Mouse (Mus musculus) macrophage (primary cell): Measurements from ENCODE around the gene Fsd1l. TPM values are rescaled to one million over a fixed set of nuclear protein-coding genes. Genes with fewer than 3 reads are reported as not detected.
A peak's percentile ranks its signal among the peaks of the same experiment; 100 is the strongest.

Source experiments
- H3K27ac ChIP-seq: fragments of 350-480 bp; formaldehyde crosslinking; 2 replicates; pipeline ENCODE4 v1.9.0; 2021
- H3K36me3 ChIP-seq: fragments of 350-480 bp; formaldehyde crosslinking; 2 replicates; pipeline ENCODE4 v1.9.0; 2021; ENCODE audit errors: inconsistent target
- H3K4me3 ChIP-seq: fragments of 350-480 bp; formaldehyde crosslinking; 2 replicates; pipeline ENCODE4 v1.9.0; 2021; ENCODE audit errors: inconsistent target
- H3K79me2 ChIP-seq: fragments of 350-480 bp; formaldehyde crosslinking; 2 replicates; pipeline ENCODE4 v1.9.0; 2021; ENCODE audit errors: inconsistent target
- WGBS: methylation state at CpG from one replicate; pipeline ENCODE4 v1.1.7; 2026; ENCODE audit warnings: inconsistent platforms; ENCODE audit not compliant: missing documents; 5-methylcytosine and 5-hydroxymethylcytosine counted together
- polyA plus RNA-seq: library from polyadenylated mRNA; stranded (reverse); fragments of 250-400 nt; gene quantifications from 3 replicates; pipeline ENCODE4 v1.2.4, GENCODE M21; 2018; ENCODE audit warnings: inconsistent platforms
- total RNA-seq, 78 experiments: library from RNA; depleted of rRNA; stranded (reverse); fragments of 250-400 nt; gene quantifications; 1 replicate in 9 of 78; 2 replicates in 24 of 78; 3 replicates in 43 of 78; 4 replicates in 2 of 78; pipeline ENCODE4 v1.2.4; 2018; ENCODE audit warnings: inconsistent platforms in 56 of 78

Gene Fsd1l
- total RNA-seq (2018; cell fraction: chromatin; rRNA removed) = 10 to 100 TPM in 7 of 26 experiments, 1 to 10 TPM in 19; 1.9 to 41.9 (median 6.5) TPM
- total RNA-seq (2018; cell fraction: cytosol; rRNA removed) = 1 to 10 TPM in 6 of 26 experiments, under 1 TPM in 20; 0.22 to 1.9 (median 0.83) TPM
- 10 to 100 TPM in 4 of 26 experiments, 1 to 10 TPM in 22; 1.1 to 41.8 (median 3.8) TPM for total RNA-seq (2018; cell fraction: nucleus; rRNA removed)
- polyA plus RNA-seq = 0.38 to 1.6 TPM (median 0.65 TPM) in 3 replicates

DNA sequence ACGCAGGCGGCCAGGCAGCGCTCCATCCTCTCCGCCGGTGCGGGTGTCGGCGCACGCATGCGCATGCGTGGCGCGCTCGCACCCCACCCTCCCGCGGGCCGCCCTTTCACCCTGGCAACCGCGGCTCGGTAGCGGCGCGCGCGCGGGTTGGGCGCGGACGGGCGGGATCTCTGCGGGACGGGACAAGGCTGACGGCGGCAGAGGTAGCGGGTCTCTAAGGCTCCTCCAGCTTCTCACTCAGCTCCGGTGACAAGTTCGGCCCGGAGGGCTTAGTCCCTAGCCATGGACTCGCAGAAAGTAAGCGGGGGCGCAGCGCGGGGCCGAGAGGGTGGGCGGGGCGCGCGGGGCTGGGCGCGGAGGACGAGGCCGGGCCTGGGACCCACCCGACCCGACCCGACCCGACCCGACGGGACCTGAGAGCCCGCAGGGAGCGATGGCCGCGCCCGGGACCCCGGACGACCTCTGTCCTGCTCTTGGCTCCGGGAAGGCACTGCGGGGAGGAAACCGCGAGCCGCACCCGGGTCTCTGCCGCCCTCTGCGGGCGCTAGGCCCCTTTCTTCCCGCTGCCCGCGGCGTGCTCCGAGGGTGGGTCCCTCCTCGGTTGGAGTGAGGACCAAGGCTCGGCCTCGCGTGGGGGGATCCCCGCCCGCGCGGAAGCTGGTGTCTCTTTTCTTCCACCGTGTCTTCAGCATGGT, at the start of gene Fsd1l:
TSS of gene Fsd1l (plus strand) at position 156 of the 695 bp plus-strand sequence.
- H3K4me3 ChIP-seq = peak within 1 kb of the TSS; percentile 40
- H3K79me2 ChIP-seq = no peaks in the 10 kb centered on the region
- no peaks in the 10 kb centered on the region for H3K36me3 ChIP-seq
- H3K27ac ChIP-seq = no peak within 1 kb of the TSS
- WGBS = 1% methylated on average over 76 of the region's 88 CpGs

DNA sequence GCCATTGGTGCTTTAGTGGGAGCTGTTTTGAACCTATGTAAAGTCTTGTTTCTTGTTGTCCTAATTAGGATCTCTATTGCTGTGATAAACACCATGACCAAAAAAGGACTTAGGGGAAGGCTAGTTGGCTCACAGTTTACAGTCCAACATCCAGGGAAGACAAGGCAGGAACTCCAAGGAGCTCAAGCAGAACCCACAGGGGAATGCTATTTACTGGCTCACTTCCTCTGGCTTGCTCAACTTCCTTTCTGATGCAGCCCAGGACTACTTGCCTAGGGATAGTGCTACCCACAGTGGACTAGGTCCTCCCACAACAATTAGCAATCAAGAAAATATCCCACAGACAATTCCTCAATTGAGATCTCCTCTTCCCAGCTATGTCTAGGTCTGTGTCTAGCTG, 43.6 kb upstream of the Fsd1l start:
- H3K27ac ChIP-seq = no peak overlapping the region
- no peaks in the 10 kb centered on the region for H3K79me2 ChIP-seq
- H3K36me3 ChIP-seq = no peaks in the 10 kb centered on the region
- H3K4me3 ChIP-seq = no peak overlapping the region

DNA sequence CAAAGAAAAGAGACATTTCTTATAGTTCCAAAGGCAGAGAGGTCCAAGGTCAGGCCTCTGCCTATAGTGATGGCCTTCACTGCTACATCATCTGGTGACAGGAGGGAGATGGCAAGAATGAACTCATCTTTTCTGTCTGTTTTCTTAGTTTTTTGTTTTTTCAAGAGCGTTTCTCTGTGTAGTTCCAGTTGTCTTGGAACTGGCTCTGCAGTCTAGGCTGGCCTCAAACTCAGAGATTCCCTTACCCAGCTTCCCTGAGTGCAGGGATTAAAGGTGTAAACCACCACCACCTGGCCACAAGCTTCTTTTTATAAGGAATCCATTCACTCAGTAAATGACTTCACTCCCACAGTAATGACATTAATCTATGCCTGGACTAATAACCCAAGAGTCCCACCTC, 42.3 kb upstream of the Fsd1l start:
- Histone ChIP-seq H3K27ac (no peak overlapping the region), H3K79me2 (no peaks in the 10 kb centered on the region), H3K36me3 (no peaks in the 10 kb centered on the region), H3K4me3 (no peak overlapping the region)
- 100% methylated on average over 1 of the region's 1 CpGs for WGBS

DNA sequence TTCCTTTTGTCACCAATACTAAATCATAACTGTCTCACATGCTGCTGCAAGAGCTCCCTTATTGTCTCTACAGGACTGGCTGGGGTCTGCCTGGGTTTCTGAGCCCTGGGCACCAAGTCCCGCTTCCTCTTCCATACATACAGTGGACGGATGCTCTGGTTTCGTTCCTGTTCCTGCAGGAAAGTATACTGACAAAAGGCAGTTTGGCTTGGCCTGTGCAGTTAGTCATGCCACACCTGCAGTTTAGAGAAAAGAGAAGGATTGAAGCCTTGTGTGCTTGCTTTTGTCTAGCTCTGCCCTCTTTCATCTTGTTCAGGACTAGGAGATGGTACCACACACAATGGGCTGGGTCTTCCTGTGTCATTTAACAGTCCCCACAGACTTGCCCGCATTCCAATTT, 41.8 kb upstream of the Fsd1l start:
- Histone ChIP-seq H3K79me2 (no peaks in the 10 kb centered on the region), H3K4me3 (no peak overlapping the region), H3K27ac (no peak overlapping the region), H3K36me3 (no peaks in the 10 kb centered on the region)
- WGBS = 87% methylated on average over 4 of the region's 4 CpGs

DNA sequence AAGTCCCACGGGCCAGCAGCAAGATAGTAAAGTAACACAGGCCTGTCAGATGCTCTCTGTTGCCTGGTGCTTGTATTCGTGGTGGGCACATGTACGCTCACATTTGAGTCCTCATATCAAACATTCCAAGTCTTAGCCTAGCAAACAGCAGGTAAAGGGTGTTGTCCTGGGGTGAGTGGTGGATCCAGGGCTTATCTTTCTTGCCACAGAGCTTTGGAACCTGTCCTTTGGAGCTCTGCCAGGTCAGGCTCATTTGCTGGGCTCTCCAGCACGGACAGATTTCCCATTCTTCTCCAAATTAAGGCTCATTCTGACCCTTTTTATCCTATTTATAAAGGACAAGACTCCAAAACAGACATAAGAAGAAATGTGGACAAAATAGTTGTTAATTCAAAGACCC, 41.1 kb upstream of the Fsd1l start:
- 94% methylated on average over 4 of the region's 4 CpGs for WGBS
- no peaks in the 10 kb centered on the region for H3K79me2 ChIP-seq
- no peak overlapping the region for H3K4me3 ChIP-seq
- no peak overlapping the region for H3K27ac ChIP-seq
- no peaks in the 10 kb centered on the region for H3K36me3 ChIP-seq

DNA sequence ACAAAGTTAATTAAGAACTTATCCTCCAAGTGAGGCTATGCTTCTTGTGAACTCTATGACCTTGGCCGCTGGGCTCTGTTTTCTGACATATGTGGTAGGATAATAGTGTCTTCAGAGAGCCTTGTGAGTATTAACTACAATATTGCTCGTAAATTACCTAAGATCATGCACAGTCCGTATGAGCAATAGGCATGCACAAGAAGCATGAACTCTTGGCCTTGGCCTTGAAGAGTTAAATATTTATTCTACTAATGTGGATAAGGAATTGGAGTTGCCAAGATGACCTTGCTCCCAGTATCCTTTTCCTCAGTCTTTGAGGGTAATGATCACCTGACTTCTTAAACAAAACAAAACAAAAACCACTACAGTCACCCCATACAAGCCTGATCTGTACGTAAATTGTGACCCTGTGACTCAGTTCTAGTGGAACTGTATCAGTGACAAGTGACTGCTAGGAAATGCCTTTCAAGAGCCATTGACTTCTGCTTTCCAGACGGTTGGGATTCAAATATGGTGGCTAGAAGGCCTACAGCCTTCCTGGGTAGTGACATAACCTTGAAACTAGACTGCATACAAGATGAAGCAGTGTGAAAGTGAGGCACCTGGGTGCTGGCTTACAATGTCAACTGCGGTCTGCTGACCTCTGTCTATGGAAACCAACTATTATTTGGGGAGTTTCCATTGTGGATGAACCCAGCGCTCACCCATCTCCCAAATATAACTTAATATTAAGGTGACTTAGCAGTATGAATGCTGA, 40.4 kb upstream of the Fsd1l start:
- no peaks in the 10 kb centered on the region for H3K79me2 ChIP-seq
- no peak overlapping the region for H3K27ac ChIP-seq
- 87% methylated on average over 7 of the region's 7 CpGs for WGBS
- no peak overlapping the region for H3K4me3 ChIP-seq
- no peaks in the 10 kb centered on the region for H3K36me3 ChIP-seq

DNA sequence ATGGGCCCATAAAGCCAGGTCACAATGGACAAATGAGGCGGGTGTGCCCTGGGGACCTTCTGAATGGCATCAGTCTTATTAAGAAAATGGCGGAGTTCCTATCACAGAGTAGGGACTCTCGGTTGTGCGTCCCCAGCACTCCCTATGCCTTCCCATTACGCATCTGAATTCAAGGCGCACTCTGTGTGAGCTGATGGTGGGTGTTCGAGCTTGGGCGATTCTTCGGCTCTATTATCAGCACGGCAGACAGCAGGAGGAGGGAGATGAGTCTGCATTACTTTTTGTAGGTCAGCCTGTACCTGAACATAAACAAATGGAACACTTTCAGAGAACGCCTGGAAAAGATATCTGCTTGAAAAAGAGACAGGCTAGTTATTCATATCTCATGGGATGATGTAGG, 39.7 kb upstream of the Fsd1l start:
- WGBS = 93% methylated on average over 7 of the region's 11 CpGs
- Histone ChIP-seq H3K36me3 (no peaks in the 10 kb centered on the region), H3K27ac (no peak overlapping the region), H3K79me2 (no peaks in the 10 kb centered on the region), H3K4me3 (no peak overlapping the region)

DNA sequence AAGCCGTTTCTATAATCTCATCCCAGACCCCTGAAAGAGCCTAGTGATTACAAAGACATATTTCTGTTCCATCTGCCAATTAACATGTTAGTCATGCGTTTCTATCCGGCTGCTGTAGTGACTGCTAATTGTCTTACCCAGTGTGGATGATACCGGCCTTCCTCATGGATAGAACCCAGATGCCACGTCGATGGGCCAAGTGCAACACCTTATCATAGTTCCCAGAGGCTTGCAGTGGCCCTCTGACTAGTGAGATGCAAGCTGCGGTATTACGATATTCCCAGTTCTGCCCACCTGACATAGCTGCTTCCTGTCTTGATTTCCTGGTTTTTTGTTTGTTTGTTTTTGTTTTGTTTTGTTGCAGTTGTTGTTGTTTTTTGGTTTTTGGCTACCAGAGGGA, 39.3 kb upstream of the Fsd1l start:
- WGBS = 91% methylated on average over 8 of the region's 8 CpGs
- no peaks in the 10 kb centered on the region for H3K36me3 ChIP-seq
- no peaks in the 10 kb centered on the region for H3K79me2 ChIP-seq
- no peak overlapping the region for H3K27ac ChIP-seq
- no peak overlapping the region for H3K4me3 ChIP-seq

DNA sequence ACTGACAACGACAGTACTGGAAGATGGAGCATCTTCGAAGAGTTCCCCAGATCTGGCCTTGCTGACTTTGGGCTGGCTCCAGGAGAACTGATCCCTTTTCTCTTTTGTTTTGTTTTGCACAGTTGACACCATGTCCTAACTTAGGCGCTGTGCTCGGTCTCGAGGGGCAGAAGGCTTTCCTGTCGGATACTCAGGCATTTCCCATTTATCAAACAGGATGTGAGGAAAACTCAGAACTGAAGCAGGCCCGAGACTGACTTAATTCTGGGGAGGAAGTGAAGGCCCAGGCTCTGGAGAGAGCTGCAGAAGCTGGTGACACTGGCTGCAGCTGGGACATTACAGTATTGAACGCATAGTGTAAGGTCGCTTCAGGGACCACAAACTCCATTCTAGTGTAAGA, 38.9 kb upstream of the Fsd1l start:
- Histone ChIP-seq H3K4me3 (no peak overlapping the region), H3K27ac (no peak overlapping the region)
- 63% methylated on average over 9 of the region's 9 CpGs for WGBS

DNA sequence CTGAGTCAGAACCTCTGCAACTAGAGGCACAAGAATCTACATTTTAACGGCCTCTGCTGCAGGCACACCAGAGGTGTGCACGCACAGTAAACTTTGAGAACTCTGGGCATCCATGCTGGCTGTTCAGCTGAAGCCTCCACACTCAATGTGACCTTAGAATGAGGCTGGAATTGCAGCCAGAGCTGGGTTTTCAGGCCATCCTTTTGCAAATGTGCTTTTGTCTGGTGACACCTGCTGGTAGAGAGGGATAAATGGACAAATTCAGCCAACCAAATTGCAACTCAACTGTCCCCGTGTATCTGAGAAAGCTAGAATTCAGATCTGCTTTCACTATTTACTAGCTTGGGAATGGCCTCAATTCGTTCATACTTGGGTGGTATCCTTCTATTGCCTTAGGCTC, 37.1 kb upstream of the Fsd1l start:
- Histone ChIP-seq H3K27ac (no peak overlapping the region), H3K4me3 (no peak overlapping the region)
- WGBS = 21% methylated on average over 4 of the region's 4 CpGs

More for the DNA sequence above, 38.9 kb upstream of the Fsd1l start:
- Histone ChIP-seq H3K79me2 (no peaks in the 10 kb centered on the region), H3K36me3 (no peaks in the 10 kb centered on the region)

DNA sequence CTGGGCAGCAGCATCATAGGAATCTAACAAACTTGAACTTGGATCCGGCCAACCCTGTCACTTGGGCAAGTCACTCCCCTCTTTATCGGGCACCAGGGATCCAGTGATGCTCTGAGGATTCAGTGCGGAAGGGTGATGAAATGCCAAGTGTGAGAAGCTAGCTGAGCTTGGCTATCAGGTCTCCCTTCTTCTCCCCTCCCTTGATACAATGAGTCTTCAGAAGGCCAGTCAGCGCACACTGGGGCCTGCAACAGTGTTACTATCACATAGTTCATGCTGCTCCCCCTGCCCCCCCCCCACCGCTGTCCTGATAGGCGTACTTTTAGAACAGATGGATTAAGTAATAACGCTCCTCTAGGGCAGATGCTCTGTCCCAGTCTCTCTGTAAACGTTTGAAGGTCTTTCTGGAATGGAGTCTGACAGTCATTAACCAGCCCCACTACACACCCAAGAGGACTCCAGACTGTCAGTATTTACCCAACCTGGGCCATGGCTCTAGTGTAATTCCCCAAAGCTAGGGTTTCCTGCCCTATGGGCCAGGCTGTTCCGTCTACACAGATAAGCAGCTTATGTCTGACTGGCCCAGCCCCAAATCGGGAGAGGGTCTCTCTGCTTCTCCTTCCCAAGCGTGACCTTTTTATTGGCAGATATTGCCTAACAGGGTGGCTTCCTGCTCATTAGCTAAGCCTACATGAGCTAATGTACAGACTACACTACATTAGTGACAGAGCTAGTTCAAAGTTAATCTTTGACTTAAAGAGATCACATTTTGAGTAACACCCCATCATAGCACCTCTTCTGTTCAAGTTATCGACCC, 35.8 kb upstream of the Fsd1l start:
- Histone ChIP-seq H3K4me3 (no peak overlapping the region), H3K36me3 (no peaks in the 10 kb centered on the region), H3K79me2 (no peaks in the 10 kb centered on the region), H3K27ac (no peak overlapping the region)
- 81% methylated on average over 12 of the region's 12 CpGs for WGBS

More for the DNA sequence above, 37.1 kb upstream of the Fsd1l start:
- Histone ChIP-seq H3K79me2 (no peaks in the 10 kb centered on the region), H3K36me3 (no peaks in the 10 kb centered on the region)

DNA sequence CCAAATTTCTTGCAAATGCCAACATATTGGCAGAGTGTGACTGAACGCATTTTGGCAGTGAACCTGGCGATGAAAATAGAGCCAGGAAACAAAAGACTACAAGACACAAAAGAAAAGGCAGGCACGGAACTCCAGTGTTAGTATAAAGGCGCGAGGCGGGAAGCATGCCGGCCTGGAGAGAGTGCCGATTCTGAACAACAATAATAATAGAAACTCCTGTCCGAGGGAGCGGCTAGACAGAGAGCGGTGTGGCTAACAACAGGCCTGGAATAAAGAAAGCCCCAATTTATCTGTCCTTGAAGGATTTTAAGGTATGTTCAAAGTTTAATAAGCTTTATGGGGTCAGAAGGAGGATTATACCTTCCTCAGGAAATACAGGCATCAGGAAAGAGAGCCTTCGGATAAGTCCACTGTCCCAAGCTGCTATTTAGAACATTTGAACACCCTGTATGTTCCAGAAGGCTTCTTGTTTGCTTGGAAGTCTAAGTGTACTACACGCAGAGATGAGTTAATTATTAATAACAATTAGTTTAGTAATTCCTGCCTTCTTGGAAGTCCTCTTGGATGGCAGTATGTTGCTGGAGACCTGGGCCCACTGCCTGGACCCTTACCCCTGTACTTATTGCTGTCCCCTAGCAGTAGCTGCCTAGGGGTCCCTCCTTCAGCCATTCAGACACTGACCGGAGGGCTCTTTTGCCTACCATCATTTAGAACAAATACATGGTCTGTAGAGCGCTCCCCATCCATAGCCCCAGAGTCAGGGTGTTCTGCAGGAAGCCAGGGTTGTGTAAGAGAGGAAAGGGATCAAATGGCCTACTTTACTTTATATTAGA, 35.0 kb upstream of the Fsd1l start:
- H3K27ac ChIP-seq = no peak overlapping the region
- H3K79me2 ChIP-seq = no peaks in the 10 kb centered on the region
- WGBS = 83% methylated on average over 15 of the region's 15 CpGs
- no peaks in the 10 kb centered on the region for H3K36me3 ChIP-seq
- no peak overlapping the region for H3K4me3 ChIP-seq

DNA sequence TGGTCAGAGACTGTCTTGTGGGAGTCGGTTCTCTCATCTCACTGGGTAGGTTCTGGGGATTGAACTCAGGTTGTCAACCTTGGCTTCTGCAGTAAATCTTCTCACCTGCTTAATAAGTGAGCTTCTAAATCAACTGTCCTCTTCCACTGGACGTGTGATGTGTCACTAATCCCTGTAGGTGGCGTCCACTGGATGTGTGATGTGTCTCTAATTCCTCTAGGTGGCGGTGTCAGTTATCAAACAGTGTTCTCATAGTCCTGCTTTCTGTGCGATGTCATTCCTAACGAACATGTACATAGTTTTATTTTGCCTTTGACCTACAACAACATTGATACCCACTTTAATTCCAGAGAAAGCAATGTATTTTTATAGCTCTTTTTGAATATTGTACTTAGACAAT, 30.8 kb upstream of the Fsd1l start:
- Histone ChIP-seq H3K79me2 (no peaks in the 10 kb centered on the region), H3K4me3 (no peak overlapping the region), H3K36me3 (no peaks in the 10 kb centered on the region), H3K27ac (no peak overlapping the region)
- 77% methylated on average over 6 of the region's 6 CpGs for WGBS
